Mouse (Mus musculus) brain, embryonic 18.5 days (tissue): ENCODE results near the gene Stk16.
A peak's percentile ranks its signal among the peaks of the same experiment; 100 is the strongest.

Experiments
- DNase-seq: peaks from one replicate; pipeline ENCODE4 v3.0.0-alpha.2; 2012; ENCODE audit warnings: low read depth, low spot score

Stk16 gene

DNA sequence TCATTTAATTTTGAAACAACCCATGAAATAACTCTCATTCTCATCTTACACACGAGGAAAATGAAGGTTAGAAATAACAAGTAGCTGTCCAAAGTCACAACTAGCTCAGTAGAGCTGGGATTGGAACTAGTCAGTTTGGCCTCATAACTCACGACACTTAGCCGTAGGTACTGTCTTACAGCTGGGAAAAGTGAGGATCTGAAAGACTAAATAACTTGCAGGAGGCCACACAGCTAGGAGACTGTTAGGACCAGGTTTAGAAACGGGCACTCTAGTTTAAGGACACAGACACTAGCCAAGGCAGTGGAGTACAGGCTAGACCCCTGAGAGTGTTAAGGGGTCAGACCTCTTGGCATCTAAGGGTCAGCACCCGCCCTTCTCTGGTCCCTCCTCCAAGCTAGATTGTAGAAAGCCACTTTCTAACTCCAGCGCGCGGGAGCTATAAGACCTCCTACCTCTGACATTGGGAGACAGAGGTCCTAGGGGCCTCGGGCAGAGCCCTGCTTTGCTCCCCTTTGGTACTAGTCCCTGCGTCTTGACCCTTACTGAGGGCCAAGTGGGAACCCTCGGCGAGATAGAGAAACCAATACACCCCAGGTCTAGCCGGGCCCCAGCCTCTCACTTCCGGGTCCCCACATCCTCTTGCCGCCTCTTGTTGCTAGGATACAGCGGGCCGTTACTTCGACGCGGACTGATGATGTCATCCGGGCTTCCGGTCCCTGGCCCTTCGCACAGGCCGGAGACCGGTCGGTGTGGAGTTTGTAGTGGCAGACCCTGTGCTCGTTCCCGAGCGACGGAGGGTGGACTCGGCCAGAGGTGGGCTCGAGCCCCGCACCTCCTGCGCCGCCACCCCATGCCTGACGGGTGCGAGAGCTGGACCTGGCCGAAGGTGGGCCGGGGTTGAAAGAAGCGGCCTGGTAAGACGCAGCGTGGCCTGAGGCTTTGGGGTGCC, at the start of gene Stk16, which contains the start of gene Glb1l:
Stk16 (plus strand) TSS at position 703 of the 952 bp plus-strand sequence.
Glb1l (minus strand) TSS at position 678 of the 952 bp plus-strand sequence.
- DNase-seq = peak; percentile 91

DNA sequence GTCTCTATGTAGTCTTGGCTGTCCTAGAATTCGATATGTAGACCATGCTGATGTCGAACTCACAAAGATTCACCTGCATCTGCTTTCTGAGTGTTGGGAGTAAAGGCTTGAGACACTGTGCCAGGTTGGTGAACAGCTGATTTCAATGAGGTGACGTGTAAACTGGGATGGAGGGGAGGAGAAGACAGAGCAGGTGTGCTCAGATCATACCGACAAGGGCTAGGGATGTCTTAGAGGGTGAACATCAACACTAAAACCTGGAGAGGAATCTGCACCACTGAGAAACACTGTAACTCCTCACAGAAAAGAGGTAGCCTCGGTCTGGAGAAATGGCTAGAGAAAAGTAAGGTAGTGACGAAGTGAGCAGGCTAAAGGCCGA, 42.6 kb upstream of the Stk16 start:
- DNase-seq = no peak

DNA sequence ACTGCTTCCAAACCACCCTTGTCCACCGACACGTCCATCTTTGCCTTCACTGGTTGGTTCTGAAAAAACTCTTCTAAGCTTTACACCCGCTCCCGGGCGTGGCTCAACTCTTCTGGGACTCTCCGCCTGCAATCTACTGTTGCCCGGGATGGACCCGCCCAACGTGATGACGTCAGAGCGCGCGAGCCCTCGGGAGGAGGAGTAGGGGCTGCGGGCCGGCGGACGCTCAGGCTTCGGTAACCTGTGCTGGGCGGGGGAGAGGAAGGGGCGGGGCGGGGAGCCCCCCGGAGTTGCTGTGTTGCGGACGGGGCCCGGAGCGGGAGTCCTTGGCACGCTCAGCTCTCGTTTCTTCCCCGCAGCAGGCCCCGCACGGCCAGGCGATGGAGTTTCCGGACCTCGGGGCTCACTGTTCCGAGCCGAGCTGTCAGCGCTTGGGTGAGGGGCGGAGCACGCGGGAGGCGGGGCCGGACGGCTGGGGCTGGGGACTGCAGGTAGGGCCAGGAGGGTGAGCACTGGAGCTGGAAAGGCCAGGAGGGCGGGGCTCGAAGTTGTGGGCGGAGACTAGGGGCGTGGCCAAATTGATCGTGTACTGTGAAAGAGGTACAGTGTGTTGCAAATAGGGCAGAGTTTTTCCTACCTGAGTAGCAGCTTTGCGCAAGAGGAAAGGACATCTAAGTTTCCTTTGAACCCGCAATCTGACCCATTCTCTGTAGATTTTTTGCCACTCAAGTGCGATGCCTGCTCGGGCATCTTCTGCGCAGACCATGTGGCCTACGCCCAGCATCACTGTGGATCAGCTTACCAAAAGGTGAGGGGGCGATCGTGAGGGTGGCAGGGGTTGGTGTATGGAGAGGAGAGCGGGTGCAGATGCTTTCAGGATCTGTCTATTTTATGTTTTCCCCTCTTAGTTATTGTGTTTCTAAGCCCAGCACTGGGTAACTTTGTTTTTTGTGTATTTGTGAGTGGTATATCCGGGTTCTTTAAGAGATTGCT, 41.9 kb upstream of the Stk16 start, which contains the start of gene Zfand2b:
Zfand2b (plus strand) TSS at position 175 of the 993 bp plus-strand sequence.
- peak; percentile 84 for DNase-seq

DNA sequence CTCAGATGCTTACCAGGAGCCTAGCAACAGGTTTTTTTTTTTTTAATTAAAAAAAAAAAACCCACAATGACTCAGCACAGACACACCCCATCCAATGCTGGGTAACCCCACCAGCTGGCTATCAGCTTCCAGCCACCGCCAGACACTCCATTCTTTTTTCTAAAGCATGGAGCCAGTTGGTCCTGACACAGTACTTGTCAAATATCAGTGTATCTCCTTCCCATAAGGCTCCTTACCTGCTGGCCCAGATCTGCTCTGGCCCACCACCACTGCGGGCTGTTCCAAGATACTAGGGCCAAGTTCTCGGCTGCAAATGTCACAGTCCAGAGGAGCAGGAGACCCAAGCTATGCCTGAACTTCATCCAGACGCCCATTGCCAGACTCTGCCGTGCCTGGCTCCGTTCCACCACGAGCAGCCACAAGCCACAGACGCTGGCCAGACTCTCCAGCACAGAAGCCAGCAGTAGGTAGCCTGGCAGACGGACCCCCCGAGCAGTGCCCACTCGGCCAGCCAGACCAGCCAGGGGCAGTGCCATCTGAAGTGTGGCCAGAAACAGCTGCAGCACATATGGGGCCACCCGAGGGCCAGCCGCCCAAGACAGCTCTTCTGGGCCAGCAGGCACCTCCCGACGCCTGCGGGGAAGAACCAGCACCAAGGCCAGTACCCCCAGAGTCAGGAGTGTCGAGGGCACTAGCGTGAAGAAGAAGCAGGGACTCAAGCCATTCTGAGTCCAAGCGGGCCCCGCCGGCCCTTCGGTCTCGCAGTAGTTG, 31.1 kb upstream of the Stk16 start:
- no peak for DNase-seq

DNA sequence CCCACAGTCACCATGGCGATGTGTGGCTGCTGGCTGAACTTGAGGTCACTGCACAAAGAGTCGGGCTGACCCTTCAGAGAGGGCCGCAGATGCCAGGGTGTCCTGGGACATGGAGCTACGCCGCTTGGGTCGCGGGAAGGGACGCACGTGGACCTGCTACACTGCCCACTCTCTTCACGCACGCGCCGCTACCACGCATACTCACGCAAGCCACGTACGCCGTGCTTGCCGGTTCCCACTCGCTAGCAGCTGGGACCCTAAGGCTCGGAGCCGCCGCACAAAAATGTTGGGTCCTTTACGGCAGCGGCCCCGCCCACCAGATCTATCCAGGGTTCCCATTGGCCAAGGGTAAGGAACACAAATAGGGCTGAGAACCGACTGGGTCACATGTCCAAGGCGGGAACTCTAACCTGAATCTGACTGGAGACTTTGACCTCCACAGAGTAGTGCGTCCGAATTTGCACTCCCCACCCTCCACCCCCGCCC, 30.5 kb upstream of the Stk16 start, which contains the start of gene Abcb6:
Abcb6 (minus strand) TSS at position 288 of the 486 bp plus-strand sequence.
- peak; percentile 86 for DNase-seq

DNA sequence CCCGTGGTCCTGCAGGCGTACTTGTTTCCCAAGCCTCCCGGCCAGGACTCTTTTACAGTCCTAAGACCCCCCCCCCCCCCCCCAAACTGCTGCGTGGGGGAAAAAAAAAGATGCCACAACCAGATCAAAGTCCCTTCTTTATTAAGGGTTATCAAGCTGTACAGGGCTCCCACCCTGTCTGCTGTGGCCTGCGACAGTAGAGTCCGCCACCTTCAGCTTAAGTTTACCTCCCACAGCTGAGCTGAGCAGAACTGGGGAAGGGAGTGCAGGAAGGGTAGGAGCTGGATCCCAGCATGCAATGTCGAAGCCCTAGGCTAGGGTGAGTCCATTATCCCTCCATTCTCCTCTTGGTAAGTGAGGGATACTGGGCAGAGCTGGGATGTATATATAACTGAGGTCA, 29.9 kb upstream of the Stk16 start:
- no peak for DNase-seq

DNA sequence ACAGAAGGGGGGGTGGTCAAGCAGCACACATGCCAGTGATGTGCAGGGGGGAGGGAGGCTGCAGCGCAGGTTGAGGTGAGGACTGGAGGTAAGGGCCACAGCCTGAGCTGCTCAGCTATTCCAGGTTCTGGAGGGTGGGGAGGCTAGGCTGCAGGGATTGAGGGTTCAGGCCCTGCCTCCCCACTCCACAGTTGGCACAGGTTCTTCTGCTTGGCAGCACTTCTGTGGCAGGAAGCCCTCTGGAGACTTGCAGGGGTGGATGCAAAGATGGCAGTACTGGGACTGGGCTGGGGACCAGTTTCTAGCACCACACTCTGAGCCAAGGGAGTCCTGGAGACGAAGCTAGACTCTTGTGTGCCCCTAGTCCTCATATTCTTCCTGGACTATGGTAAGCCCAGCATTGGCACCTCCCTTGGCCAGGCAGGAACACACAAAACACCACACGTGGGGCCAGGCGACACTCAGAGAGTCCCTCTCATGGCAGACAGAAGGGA, 29.2 kb upstream of the Stk16 start:
- DNase-seq = no peak

DNA sequence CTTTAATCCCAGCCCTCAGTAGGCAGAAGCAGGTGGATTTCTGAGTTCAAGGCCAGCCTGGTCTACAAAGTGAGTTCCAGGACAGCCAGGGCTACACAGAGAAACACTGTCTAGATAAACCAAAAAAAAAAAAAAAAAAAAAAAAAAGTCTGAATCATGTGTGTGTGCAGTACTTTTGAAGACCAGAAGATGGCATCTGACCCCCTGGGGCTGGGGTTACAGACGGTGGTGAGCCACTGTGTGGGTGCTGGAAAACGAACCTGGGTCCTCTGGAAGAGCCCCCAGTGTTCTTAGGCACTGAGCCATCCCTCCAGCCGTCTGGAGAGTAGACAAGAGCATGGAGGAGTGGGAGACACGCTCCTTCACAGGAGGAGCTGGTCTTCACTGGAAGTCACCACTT, 28.5 kb upstream of the Stk16 start:
- no peak for DNase-seq

DNA sequence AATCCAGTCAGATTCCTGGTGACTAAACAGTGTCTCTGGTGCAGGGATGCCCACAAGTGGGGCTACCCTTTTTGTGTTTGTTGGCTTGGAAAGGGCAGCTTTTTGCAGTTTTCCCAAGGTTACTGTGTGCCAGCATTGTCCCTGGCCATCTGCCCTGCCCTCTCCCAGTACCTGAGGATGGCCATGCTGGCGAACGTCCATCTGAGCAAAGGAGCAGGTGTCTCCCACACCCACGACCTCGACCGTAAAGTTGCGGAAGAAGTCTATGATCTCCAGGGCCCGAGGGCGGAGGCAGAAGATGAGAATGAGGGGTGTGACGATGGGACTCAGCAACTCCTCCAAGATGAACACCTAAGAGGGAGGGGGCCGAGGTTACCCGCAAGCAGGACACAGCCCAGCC, 25.1 kb upstream of the Stk16 start:
- no peak for DNase-seq

DNA sequence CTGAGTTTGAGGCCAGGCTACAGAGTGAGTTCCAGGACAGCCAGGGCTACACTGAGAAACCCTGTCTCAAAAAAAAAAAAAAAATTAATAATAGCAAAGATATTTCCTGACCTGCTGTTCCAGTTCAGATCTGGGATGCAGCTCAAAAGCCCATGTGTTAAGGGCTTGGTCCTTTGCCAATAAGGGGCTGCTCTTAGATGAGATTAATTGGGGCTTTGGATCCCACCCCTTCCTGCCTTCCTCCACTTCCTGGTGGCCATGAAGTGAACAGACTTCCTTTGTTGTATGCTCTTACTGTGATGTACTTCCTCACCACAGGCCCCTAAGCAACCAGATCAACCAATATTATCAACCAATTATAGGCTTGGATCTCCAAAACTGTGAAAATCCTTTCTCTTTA, 23.5 kb upstream of the Stk16 start:
- DNase-seq = no peak

DNA sequence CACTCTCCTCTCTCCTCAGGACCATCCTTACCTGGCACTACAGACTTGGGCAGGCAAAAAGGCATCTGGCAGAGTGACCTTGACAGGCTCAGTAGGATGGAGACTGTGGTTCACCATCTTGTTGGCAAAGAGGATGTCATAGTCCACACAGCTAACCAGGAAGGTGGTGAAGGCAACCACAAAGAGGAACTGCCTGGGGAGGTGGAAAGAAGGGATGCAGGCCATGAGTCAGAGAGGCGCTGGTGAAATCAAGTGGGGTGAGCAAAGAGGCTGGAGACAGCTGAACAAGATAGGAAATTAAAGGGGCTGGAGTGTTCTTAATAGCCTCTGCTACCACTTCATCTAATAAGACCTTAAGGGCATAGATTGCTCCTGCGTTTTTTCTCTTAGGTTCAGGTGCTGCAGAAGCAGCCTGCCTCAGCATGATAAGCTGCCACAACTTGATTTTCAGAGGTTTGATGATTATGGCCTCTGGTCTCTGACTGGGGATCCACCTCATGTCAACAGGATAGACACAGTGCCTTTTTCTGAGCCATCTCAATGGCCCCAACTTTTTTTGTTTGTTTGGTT, 22.6 kb upstream of the Stk16 start:
- no peak for DNase-seq

DNA sequence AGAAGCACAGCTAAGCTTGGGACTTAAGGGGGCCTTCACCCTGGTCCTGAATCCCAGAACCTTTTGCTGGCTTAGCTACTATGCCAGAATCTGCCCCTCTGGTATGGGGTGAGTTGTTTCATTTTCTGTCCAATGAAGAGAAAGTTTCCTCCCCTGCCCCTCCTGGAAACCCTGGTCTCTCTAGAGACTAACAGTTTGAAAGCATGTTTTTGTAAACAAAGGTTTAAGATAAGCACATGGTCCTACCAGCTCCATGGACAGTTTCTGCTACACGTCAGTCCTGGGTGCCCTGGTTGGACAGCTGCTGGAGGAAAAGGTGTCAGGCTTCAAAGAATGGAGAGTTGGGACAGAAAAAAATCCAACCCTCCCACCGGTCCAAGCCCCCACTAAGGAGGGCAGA, 20.1 kb upstream of the Stk16 start:
- no peak for DNase-seq

DNA sequence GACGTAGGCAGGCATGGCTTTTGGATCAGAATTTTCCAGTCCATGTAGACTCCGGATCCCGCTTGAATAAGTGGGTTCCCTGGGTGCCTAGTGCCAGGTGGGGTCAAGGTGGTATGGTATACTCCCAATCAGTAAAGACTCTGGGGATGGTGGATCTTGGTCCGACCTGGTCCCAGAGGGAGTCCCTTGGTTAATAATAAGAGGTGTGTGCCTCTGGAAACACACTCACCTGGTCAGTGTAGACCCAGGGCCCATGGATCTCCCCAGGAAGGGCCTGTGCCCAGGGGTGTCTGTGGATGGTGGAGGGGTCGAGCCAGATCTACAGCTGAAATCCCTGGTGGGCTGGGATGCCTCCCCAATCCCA, 19.4 kb upstream of the Stk16 start:
- no peak for DNase-seq

DNA sequence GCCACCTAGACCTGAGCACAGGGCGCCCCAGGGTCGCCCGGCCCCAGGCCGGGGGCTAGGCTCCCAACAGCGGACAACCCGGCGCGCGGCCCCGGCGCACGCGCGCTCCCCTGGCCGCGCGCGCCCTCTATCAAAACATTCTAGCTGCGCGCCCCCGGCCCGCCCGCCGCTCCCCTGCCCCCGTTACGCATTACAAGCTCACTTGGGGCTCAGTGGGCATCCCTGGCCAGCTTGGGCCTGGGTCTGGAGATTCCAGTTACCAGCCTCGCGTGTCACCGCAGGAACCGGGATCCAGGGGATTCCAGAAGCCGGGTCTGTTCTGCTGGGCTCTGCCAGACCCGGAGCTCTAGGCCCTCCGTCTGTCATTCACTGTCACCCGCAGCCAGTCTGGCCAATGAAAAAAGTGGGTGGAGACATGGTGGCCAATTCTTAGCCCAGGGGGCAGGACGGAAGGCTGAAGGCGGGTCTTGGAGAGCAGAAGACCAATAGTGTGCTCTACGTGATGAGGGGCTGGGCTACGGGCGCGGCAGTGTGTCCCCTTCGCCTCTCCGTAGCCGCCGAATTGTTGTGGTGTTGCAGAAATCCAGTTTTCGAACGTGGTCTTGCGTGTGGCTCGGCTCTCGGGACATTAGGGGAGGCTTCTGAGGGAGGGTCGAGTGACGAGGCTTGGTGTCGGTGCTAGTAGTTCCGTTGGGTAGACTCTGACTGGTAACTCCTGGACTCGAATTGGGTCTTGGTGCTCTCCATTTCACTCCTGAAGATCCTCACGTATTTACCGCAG, 18.8 kb upstream of the Stk16 start, which contains the start of the genes Ankzf1 and Atg9a:
Ankzf1 (plus strand) TSS at position 530 of the 781 bp plus-strand sequence.
Atg9a (minus strand) TSS at position 575 of the 781 bp plus-strand sequence.
- DNase-seq = peak; percentile 98

DNA sequence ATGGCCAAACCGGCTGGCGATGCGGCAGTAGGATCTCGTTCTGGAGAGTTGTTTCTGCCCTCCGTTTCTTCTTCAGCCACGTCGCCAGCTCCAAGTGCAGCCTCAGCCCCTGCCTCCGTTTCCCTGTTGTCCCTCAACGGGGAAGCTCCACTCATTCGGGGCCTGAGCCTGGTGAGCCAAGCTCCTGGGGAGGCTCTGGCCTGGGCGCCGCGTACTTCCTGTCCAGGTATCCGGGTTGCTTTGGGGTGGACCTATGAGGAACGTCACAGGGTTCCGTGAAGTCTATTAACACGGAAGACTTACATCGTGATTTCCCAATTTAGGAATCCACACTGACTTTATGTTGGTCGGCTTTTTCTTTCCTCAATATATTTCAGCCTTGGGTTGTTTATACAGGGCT, 18.2 kb upstream of the Stk16 start:
- DNase-seq = no peak

DNA sequence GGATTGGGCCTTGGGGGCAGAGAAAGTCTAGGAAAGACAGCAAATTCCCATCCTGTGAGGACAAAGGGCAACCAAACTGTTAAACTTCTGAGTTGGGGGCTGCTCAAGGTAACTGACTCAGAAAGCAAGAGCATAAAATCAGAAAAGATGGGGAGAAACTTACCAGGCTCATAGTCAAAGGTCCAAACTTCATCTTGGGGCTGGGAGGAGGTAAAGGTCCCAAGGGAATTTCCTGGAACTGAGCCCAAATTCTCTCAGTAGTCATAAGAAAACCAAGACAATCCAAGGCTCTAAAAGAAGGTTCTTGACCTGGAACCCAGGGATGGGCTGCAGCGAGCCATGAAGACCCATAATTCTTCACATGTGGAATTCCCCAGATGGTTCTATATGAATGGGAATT, 9.4 kb upstream of the Stk16 start:
- no peak for DNase-seq

DNA sequence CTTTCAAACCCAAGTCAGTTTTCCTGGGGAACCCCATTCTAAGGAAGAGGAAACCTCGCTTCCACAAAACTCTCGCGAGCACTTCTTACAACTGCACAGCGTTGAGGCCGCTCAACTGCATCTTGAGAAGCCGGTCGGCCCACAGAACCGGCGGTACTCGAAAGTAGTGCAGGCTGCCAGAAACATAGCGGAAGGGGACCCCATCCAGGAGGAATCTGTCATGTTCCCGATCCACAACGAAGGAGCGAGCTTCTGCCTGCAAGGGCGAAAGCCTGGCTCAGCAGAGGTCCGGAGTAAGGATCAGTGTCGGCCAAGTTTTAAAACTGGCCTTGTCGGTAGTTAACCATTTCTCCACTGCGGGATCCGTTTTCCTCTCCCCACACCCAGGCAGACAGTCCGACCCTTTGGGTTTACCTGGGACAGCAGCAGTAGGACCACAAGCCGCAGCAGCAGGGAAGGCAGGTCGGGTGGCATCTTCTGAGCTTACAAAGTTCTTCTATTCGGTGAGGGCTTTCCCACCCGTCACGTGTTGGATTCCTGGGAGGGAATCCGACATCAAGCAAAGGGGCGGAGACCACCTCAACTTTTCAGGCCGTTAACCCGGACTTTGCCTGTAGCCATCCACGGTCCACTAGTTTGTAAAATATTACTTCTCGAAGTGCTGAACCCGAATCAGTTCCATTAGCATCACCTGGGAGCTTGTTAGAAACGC, 1.5 kb upstream of the Stk16 start:
- DNase-seq = no peak

DNA sequence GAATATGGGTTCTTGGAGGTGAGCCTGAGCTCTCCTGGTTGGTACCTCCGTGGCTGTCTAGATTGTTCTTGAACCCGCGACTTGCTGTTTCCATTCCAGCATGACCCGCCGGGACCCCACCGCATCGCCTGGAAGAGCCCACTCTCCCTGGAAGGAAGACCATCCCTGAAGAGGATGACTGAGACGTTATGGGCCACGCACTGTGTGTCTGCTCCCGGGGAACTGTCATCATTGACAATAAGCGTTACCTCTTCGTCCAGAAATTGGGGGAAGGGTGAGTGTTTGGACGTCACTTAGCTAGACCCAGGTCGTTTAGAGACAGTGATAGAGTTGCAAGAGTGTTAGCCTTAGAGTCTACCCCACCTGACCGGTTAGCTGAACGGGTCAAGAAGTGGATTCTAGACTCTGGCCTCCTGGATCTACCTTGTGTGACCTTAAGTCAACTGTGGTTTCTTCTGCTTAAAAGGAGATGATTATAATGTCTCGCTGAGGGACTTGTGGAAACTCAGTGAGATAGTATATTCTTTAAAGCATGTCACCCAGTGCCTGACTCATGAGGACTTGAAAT, 587 bp downstream of the Stk16 start:
- DNase-seq = no peak

DNA sequence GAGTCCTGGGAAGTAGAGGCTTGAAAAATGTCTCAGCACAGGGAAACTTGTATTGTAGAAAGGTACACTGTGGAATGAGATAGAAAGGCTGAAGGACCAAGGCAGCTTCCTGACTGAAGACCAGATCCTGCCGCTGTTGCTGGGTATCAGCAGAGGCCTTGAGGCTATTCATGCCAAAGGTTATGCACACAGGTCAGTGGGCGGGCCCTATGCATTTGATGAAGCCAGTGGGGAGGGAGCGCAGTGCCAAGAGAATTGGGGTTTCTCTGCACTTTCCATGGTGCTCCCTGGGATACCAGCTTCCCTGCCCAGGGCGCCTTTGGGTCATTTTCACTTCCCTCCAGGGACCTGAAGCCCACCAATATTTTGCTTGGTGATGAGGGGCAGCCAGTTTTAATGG, 1.9 kb downstream of the Stk16 start:
- no peak for DNase-seq
